In the genomic region with DNA sequence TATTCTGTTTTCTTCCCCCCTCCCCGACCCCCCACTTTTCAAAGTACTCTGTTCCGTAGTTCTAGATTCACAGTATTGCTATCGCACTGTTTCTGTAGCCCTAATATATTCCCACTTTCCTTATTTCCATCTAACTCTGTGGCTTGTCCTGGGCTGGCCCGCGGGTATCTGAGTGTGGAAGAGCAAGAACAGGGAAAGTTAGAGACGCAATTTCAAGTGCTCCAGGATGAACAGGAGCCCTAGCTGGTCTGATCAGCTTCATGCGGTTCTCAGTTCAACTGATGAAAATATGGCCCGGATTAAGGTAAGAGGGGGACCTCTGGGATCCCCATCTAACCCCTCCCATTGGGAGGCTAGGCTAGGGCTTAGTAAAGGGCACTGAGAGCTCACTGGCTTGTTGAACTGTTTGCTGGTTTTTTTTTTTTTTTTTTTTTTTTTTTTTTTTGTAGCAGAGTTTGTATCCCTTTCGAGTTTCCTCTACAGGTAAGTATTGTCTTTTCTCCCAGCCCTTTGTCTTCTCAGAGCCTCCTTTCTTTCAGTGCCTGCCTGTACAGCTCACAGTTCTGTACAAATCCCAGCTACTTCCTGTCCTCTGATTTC, we compare ENCODE assay signal across 1 mouse cellular context.
TF ChIP-seq lines count a peak whose summit lies in the region.

No protein-coding gene starts in this region.

TF ChIP-seq in MEL, 35 proteins besides CTCF, POLR2A, EP300 and RAD21:
- TF ChIP-seq ZNF384 (IDR thresholded peaks at IDR 0.05; ENCODE audit: low read depth, low read length) = peak; percentile 91
- TF ChIP-seq USF1 (IDR thresholded peaks at IDR 0.05; ENCODE audit: low read depth, low read length) = no peak
- TF ChIP-seq MAZ (IDR thresholded peaks at IDR 0.05; ENCODE audit: low read depth, low read length) = 0 out of 2 replicates have a peak, but pooled peaks have one; percentile 35
- TF ChIP-seq ELF1 (IDR thresholded peaks at IDR 0.05; ENCODE audit: low read depth, low read length) = no peak
- TF ChIP-seq ETS1 (IDR thresholded peaks at IDR 0.05; ENCODE audit: low read depth, low read length) = 0 out of 2 replicates have a peak, but pooled peaks have one; percentile 1
- TF ChIP-seq MEF2A (IDR thresholded peaks at IDR 0.05; ENCODE audit: extremely low read depth, insufficient replicate concordance, low read depth, low read length, poor library complexity, severe bottlenecking) = no peak
